Mouse (Mus musculus) kidney, postnatal 0 days (tissue): ENCODE data around the gene Coq2. TPM values are rescaled to one million over a fixed set of nuclear protein-coding genes. Genes with fewer than 3 reads are reported as not detected.

ENCODE experiments used
- ATAC-seq: fragments of 200-750 bp; cut with Nextera tagmentation; replicated peaks from 2 replicates; pipeline ENCODE4 v1.8.0; 2017; ENCODE audit warnings: low read depth, moderate number of reproducible peaks, moderate TSS enrichment, moderate library complexity; ENCODE audit not compliant: low FRiP score
- DNase-seq: peaks from one replicate; pipeline ENCODE4 v3.0.0-alpha.2; 2016; ENCODE audit warnings: low spot score
- H3K27ac ChIP-seq: fragments of 300-500 bp; sonication (generic); 2 replicates; pipeline ENCODE4 v1.5.1; 2014; ENCODE audit warnings: mild to moderate bottlenecking
- H3K27me3 ChIP-seq: fragments of 300-500 bp; sonication (generic); 2 replicates; pipeline ENCODE4 v1.6.1; 2014; ENCODE audit warnings: low read length, mixed read lengths; ENCODE audit not compliant: insufficient read depth
- H3K36me3 ChIP-seq: fragments of 300-500 bp; sonication (generic); 2 replicates; pipeline ENCODE4 v1.6.1; 2014; ENCODE audit warnings: low read length, mixed read lengths; ENCODE audit not compliant: insufficient read depth
- H3K4me1 ChIP-seq: fragments of 300-500 bp; sonication (generic); replicated peaks from 2 replicates; pipeline ENCODE4 v1.6.1; 2014; ENCODE audit warnings: antibody characterized with exemption, low read length, mixed read lengths; ENCODE audit not compliant: insufficient read depth
- H3K4me2 ChIP-seq: fragments of 300-500 bp; sonication (generic); 2 replicates; pipeline ENCODE4 v1.6.1; 2014; ENCODE audit warnings: mild to moderate bottlenecking, low read length, moderate library complexity, mixed read lengths
- H3K4me3 ChIP-seq: fragments of 300-500 bp; sonication (generic); replicated peaks from 2 replicates; pipeline ENCODE4 v1.5.1; 2014; ENCODE audit warnings: low read depth, low read length
- H3K9ac ChIP-seq: fragments of 300-500 bp; sonication (generic); 2 replicates; pipeline ENCODE4 v1.6.1; 2014; ENCODE audit warnings: low read depth, low read length
- H3K9me3 ChIP-seq: fragments of 300-500 bp; sonication (generic); replicated peaks from 2 replicates; pipeline ENCODE4 v1.6.1; 2016; ENCODE audit warnings: low read length, inconsistent platforms, mixed read lengths
- CTCF ChIP-seq: IDR thresholded peaks from 2 replicates; pipeline ENCODE4 v1.5.1; 2016; ENCODE audit warnings: antibody characterized with exemption, low read depth, mild to moderate bottlenecking, moderate library complexity
- WGBS: fragments of 180-500 bp; shearing (Covaris S2); extraction: QIAGEN DNeasy Blood & Tissue Kit; methylation state at CpG from one replicate; pipeline ENCODE4 v1.1.7; 2014; 5-methylcytosine and 5-hydroxymethylcytosine counted together
- polyA plus RNA-seq: library from polyadenylated mRNA; unstranded; fragments of >200 nt; fragmentation: Nextera tagmentation; extraction: Ambion mirVana; gene quantifications from 2 replicates; pipeline ENCODE4 v1.2.1, GENCODE M21; 2015

Gene Coq2
- polyA plus RNA-seq, 1 experiment from 2014 or later: 64.6 TPM

DNA sequence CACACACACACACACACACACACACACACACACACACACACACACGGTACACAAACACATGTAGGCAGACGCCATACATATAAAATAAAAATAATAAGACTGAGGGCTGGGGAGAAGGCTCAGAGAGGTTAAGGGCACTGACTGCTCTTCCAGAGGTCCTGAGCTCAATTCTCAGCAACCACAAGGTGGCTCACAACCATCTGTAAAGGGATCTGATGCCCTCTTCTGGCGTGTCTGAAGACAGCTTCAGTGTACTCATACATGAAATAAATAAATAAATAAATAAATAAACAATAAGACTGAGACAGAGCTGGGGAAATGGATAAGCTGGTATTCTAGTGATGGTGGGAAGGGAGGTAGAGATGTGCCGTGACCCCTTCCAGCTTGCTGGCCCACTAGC lies 10.7 kb upstream of the Coq2 start:
- DNase-seq (no peak), ATAC-seq (no peak)
- peak; percentile 53 for TF ChIP-seq CTCF
- H3K4me2 ChIP-seq: no peak overlapping the region
- H3K36me3 ChIP-seq: no peaks in the 10 kb centered on the region
- H3K4me3 ChIP-seq: no peak overlapping the region
- H3K9ac ChIP-seq: no peak overlapping the region
- H3K27me3 ChIP-seq: no peaks in the 10 kb centered on the region
- 76% methylated on average over 4 of the region's 4 CpGs for WGBS
- no peaks in the 10 kb centered on the region for H3K4me1 ChIP-seq
- H3K9me3 ChIP-seq: no peaks in the 10 kb centered on the region
- H3K27ac ChIP-seq: no peak overlapping the region

DNA sequence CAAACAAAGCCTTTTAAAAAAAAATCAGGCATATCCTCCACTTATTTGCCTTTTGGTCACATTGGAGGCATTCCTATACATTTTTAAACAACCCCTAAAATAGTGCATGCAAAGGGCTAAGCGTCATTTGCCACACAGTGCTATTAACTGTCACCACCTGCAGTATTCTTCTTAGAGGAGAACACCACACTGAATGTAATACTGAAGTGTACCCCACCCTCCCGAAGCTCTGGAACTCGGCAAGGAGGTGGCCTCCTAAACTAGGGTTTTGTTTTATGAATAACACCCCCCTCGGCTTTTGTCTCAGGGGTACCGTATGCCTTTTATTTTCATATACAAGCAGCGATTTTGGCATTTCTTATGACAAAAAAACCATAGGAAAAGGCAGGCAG lies 5.6 kb upstream of the Coq2 start:
- no peaks in the 10 kb centered on the region for H3K27me3 ChIP-seq
- no peak for TF ChIP-seq CTCF
- WGBS: 74% methylated on average over 6 of the region's 6 CpGs
- H3K4me2 ChIP-seq: no peak overlapping the region
- no peaks in the 10 kb centered on the region for H3K9me3 ChIP-seq
- DNase-seq (no peak), ATAC-seq (no peak)
- H3K36me3 ChIP-seq: no peaks in the 10 kb centered on the region
- H3K27ac ChIP-seq: no peak overlapping the region
- no peak overlapping the region for H3K4me3 ChIP-seq
- no peaks in the 10 kb centered on the region for H3K4me1 ChIP-seq
- H3K9ac ChIP-seq: no peak overlapping the region

DNA sequence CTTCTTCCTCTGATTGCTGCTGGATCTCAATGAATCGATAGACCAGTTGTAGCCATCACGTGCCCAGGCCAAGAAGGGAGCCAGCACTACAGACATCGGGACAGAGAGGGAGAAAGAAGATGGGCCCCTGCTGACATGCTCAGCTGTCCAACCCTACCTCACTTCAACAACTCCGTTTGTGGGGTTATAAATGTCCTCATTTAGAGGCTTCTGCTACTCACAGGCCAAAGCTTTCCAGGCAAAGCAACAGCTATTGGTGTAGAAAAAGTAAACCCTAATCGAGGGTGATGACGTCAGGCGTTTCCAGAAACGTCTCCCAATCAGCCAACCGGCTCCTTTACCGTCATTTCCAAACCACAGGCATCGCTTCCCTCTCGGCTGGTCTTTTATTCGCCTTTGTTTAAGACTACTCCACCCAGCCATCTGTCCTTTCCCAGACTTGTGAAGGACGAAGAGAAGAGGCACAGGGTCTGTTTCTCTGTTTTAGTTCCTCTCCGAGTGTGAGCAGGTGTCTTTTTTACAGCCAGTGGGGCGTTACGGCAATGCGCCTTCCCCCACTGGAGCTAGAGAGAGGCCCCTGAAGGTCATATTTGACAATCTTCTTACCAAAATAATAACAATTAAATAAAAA lies 5.1 kb upstream of the Coq2 start:
- 57% methylated on average over 18 of the region's 18 CpGs for WGBS
- DNase-seq: no peak
- no peak for ATAC-seq
- Histone ChIP-seq H3K4me1 (no peaks in the 10 kb centered on the region), H3K36me3 (no peaks in the 10 kb centered on the region), H3K27ac (no peak overlapping the region), H3K9me3 (no peaks in the 10 kb centered on the region), H3K4me3 (no peak overlapping the region), H3K4me2 (no peak overlapping the region), H3K9ac (no peak overlapping the region), H3K27me3 (no peaks in the 10 kb centered on the region)
- no peak for TF ChIP-seq CTCF

DNA sequence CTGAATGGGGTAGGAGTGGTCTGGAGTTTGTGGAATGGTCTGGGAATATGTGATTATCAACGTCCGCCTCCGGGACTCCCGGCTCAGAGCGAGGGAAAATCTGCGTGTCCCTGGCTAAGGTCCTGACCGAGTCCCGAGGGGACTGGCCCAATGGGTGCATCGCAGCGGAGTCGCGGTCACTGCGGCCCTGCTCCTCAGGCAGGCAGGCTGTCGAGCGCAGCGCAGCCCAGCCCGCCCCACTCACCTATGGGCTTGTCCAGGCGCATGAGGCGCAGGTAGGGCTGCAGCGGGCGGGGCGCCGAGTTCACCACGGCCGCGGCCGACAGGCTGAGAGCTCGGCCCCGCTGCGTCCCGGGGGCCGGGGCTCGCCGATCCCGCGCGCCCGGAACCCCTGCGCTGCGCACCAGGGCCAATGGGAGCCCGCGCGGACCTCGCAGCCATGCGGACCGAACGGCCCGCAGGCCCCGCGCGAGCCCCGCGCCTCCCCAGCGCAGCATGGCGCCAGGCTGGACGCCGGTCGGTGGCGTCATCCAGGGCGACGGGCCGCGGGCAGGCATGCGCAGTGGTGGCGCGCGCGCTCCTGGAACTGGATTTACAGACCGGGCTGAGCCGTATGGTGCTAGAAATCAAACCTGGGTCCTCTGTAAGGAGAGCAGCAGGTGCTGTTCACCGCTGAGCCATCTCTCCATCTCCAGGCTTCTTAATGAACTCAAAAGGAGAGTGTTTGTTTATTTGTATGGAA lies 1.0 kb downstream of the Coq2 start:
- peak overlapping the region; percentile 78 for H3K4me2 ChIP-seq
- WGBS: under 1% methylated on average over 68 of the region's 71 CpGs
- H3K27me3 ChIP-seq: no peaks in the 10 kb centered on the region
- H3K9ac ChIP-seq: peak overlapping the region; percentile 91
- ATAC-seq (peak; percentile 96), DNase-seq (peak; percentile 90)
- peaks cover 7% of the 10 kb centered on the region for H3K4me1 ChIP-seq
- no peak for TF ChIP-seq CTCF
- H3K4me3 ChIP-seq: peak overlapping the region; percentile 72
- H3K9me3 ChIP-seq: no peaks in the 10 kb centered on the region
- H3K27ac ChIP-seq: peak overlapping the region; percentile 82
- no peaks in the 10 kb centered on the region for H3K36me3 ChIP-seq

DNA sequence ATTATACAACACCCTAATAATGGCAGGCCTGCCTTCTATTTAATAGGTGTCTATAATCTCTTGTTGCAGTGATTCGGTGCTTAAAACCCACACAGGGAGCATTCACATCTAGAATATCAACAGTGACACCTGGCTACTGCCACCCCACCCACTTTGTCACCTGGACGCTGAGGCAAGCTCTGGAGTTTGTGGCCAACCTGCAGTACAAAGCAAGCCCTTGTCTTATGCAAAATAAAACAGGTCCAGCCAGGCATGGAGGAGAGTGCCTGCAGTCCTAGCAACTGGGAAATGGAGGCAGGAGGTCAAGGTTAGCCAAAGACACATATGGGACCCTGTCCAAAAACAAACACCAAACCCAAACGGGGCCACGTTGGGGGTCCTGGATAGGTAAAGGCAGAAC lies 2.5 kb downstream of the Coq2 start:
- WGBS: 72% methylated on average over 4 of the region's 4 CpGs
- H3K4me2 ChIP-seq: no peak overlapping the region

GRCm38 (mm10) chr5:100671897-100672296 lies 3.0 kb downstream of the Coq2 start:
- H3K4me2 ChIP-seq: no peak overlapping the region
- H3K9ac ChIP-seq: no peak overlapping the region
- H3K27me3 ChIP-seq: no peaks in the 10 kb centered on the region
- DNase-seq: no peak
- TF ChIP-seq CTCF: no peak
- peaks cover 7% of the 10 kb centered on the region for H3K4me1 ChIP-seq
- H3K27ac ChIP-seq: no peak overlapping the region
- 65% methylated on average over 3 of the region's 3 CpGs for WGBS
- H3K36me3 ChIP-seq: peaks cover 13% of the 10 kb centered on the region; the same call in 1 of the 2 replicates
- H3K9me3 ChIP-seq: no peaks in the 10 kb centered on the region
- no peak for ATAC-seq
- no peak overlapping the region for H3K4me3 ChIP-seq

More for the DNA sequence above, 2.5 kb downstream of the Coq2 start:
- Histone ChIP-seq H3K9me3 (no peaks in the 10 kb centered on the region), H3K4me1 (peaks cover 7% of the 10 kb centered on the region), H3K27me3 (no peaks in the 10 kb centered on the region), H3K9ac (no peak overlapping the region), H3K27ac (no peak overlapping the region), H3K4me3 (no peak overlapping the region), H3K36me3 (peaks cover 8% of the 10 kb centered on the region; the same call in 1 of the 2 replicates)
- no peak for ATAC-seq
- TF ChIP-seq CTCF: no peak
- DNase-seq: no peak
